Mouse (Mus musculus): ENCODE measurements at regions not wholly inside any gene's neighbourhood (a gene's known extent, or its start where the extent isn't known, plus 50 kb on each side); places are given as distances from the start of the nearest gene placed in this dataset.

GRCm38 (mm10) chr13:99647661-99648204 is 131.4 kb upstream of the Map1b start:
- DNase-seq (ENCODE audit: low spot score) (peak; percentile 24), ATAC-seq (0 out of 2 replicates have a peak, but pooled peaks have one; percentile 46)
- 39% methylated on average over 6 of the region's 6 CpGs for WGBS

GRCm38 (mm10) chr13:99644771-99645170 is 128.4 kb upstream of the Map1b start:
- TF ChIP-seq CTCF (IDR thresholded peaks at IDR 0.05; ENCODE audit: low read depth), result no peak
- Histone ChIP-seq H3K4me3 (ENCODE audit: low read length) (no peak overlapping the region), H3K9me3 (ENCODE audit: low read length) (no peaks in the 10 kb centered on the region), H3K9ac (replicated peaks; ENCODE audit: low read length) (no peak overlapping the region), H3K4me1 (ENCODE audit: insufficient read depth, low read length) (peaks cover 16% of the 10 kb centered on the region), H3K27me3 (ENCODE audit: insufficient read depth, low read length) (no peaks in the 10 kb centered on the region), H3K4me2 (ENCODE audit: low read depth, low read length) (no peak overlapping the region), H3K27ac (peak overlapping the region; percentile 45; the same call in 1 of the 2 replicates), H3K36me3 (ENCODE audit: insufficient read depth, low read length) (no peaks in the 10 kb centered on the region)
- ATAC-seq, result peak; percentile 25
- DNase-seq (ENCODE audit: low spot score), result peak; percentile 64
- 61% methylated on average over 1 of the region's 1 CpGs for WGBS

More at GRCm38 (mm10) chr13:99647661-99648204, 131.4 kb upstream of the Map1b start:
- H3K27me3 ChIP-seq (ENCODE audit: insufficient read depth, low read length), result no peaks in the 10 kb centered on the region
- no peak overlapping the region for H3K9ac ChIP-seq (replicated peaks; ENCODE audit: low read length)
- TF ChIP-seq CTCF (IDR thresholded peaks at IDR 0.05; ENCODE audit: low read depth), result no peak
- H3K4me2 ChIP-seq (ENCODE audit: low read depth, low read length), result no peak overlapping the region
- H3K27ac ChIP-seq, result no peak overlapping the region
- no peaks in the 10 kb centered on the region for H3K9me3 ChIP-seq (ENCODE audit: low read length)
- H3K4me3 ChIP-seq (ENCODE audit: low read length), result no peak overlapping the region
- no peaks in the 10 kb centered on the region for H3K36me3 ChIP-seq (ENCODE audit: insufficient read depth, low read length)
- 0 out of 2 replicates have a peak, but pooled peaks cover 5% of the 10 kb centered on the region for H3K4me1 ChIP-seq (ENCODE audit: insufficient read depth, low read length)

- Histone ChIP-seq H3K4me3 (ENCODE audit: low read length) (no peak overlapping the region), H3K36me3 (ENCODE audit: insufficient read depth, low read length) (no peaks in the 10 kb centered on the region), H3K27me3 (ENCODE audit: insufficient read depth, low read length) (no peaks in the 10 kb centered on the region), H3K9me3 (ENCODE audit: low read length) (no peaks in the 10 kb centered on the region), H3K4me2 (ENCODE audit: low read depth, low read length) (no peak overlapping the region), H3K4me1 (ENCODE audit: insufficient read depth, low read length) (peaks cover 16% of the 10 kb centered on the region), H3K9ac (replicated peaks; ENCODE audit: low read length) (no peak overlapping the region), H3K27ac (0 out of 2 replicates have a peak overlapping the region, but pooled peaks have one; percentile 65)
- ATAC-seq (no peak), DNase-seq (ENCODE audit: low spot score) (no peak)
- TF ChIP-seq CTCF (IDR thresholded peaks at IDR 0.05; ENCODE audit: low read depth), result no peak
- 48% methylated on average over 5 of the region's 5 CpGs for WGBS
Measured at GRCm38 (mm10) chr13:99642811-99643210, 126.5 kb upstream of the Map1b start.

- peak; percentile 51 for DNase-seq (ENCODE audit: low spot score)
- TF ChIP-seq CTCF (IDR thresholded peaks at IDR 0.05; ENCODE audit: low read depth), result no peak
- Histone ChIP-seq H3K4me2 (ENCODE audit: low read depth, low read length) (no peak overlapping the region), H3K36me3 (ENCODE audit: insufficient read depth, low read length) (no peaks in the 10 kb centered on the region), H3K9ac (replicated peaks; ENCODE audit: low read length) (no peak overlapping the region), H3K27me3 (ENCODE audit: insufficient read depth, low read length) (no peaks in the 10 kb centered on the region), H3K9me3 (ENCODE audit: low read length) (no peaks in the 10 kb centered on the region), H3K4me1 (ENCODE audit: insufficient read depth, low read length) (peaks cover 16% of the 10 kb centered on the region), H3K4me3 (ENCODE audit: low read length) (no peak overlapping the region), H3K27ac (peak overlapping the region; percentile 65; the same call in 1 of the 2 replicates)
- 45% methylated on average over 5 of the region's 5 CpGs for WGBS
- ATAC-seq, result peak; percentile 50; the same call in 1 of the 2 replicates
Measured at GRCm38 (mm10) chr13:99642301-99642700, 126.0 kb upstream of the Map1b start.

- peak overlapping the region; percentile 65; the same call in 1 of the 2 replicates for H3K27ac ChIP-seq
- no peak for TF ChIP-seq CTCF (IDR thresholded peaks at IDR 0.05; ENCODE audit: low read depth)
- WGBS, result 52% methylated on average over 22 of the region's 22 CpGs
- H3K4me3 ChIP-seq (ENCODE audit: low read length), result no peak overlapping the region
- no peaks in the 10 kb centered on the region for H3K36me3 ChIP-seq (ENCODE audit: insufficient read depth, low read length)
- no peaks in the 10 kb centered on the region for H3K9me3 ChIP-seq (ENCODE audit: low read length)
- H3K4me1 ChIP-seq (ENCODE audit: insufficient read depth, low read length), result peaks cover 16% of the 10 kb centered on the region
- DNase-seq (ENCODE audit: low spot score) (peak; percentile 44), ATAC-seq (peak; percentile 47)
- H3K4me2 ChIP-seq (ENCODE audit: low read depth, low read length), result peak overlapping the region; percentile 28
- H3K27me3 ChIP-seq (ENCODE audit: insufficient read depth, low read length), result no peaks in the 10 kb centered on the region
- no peak overlapping the region for H3K9ac ChIP-seq (replicated peaks; ENCODE audit: low read length)
Measured at GRCm38 (mm10) chr13:99641386-99642165, 125.2 kb upstream of the Map1b start.

GRCm38 (mm10) chr13:99632706-99633105 is 116.4 kb upstream of the Map1b start:
- no peaks in the 10 kb centered on the region for H3K9me3 ChIP-seq (ENCODE audit: low read length)
- H3K27ac ChIP-seq, result no peak overlapping the region
- no peak overlapping the region for H3K4me3 ChIP-seq (ENCODE audit: low read length)
- H3K36me3 ChIP-seq (ENCODE audit: insufficient read depth, low read length), result no peaks in the 10 kb centered on the region
- 65% methylated on average over 5 of the region's 5 CpGs for WGBS
- TF ChIP-seq CTCF (IDR thresholded peaks at IDR 0.05; ENCODE audit: low read depth), result no peak
- ATAC-seq, result no peak
- H3K4me2 ChIP-seq (ENCODE audit: low read depth, low read length), result no peak overlapping the region
- H3K9ac ChIP-seq (replicated peaks; ENCODE audit: low read length), result no peak overlapping the region
- H3K27me3 ChIP-seq (ENCODE audit: insufficient read depth, low read length), result no peaks in the 10 kb centered on the region
- peak; percentile 33 for DNase-seq (ENCODE audit: low spot score)
- no peaks in the 10 kb centered on the region for H3K4me1 ChIP-seq (ENCODE audit: insufficient read depth, low read length)

- 93% methylated on average over 3 of the region's 3 CpGs for WGBS
- no peak for DNase-seq (ENCODE audit: low spot score)
- Histone ChIP-seq H3K9ac (replicated peaks; ENCODE audit: low read length) (no peak overlapping the region), H3K27ac (no peak overlapping the region), H3K4me2 (ENCODE audit: low read depth, low read length) (no peak overlapping the region), H3K27me3 (ENCODE audit: insufficient read depth, low read length) (no peaks in the 10 kb centered on the region), H3K4me3 (ENCODE audit: low read length) (no peak overlapping the region), H3K9me3 (ENCODE audit: low read length) (no peaks in the 10 kb centered on the region), H3K36me3 (ENCODE audit: insufficient read depth, low read length) (no peaks in the 10 kb centered on the region), H3K4me1 (ENCODE audit: insufficient read depth, low read length) (no peaks in the 10 kb centered on the region)
- no peak for TF ChIP-seq CTCF (IDR thresholded peaks at IDR 0.05; ENCODE audit: low read depth)
- ATAC-seq, result no peak
Measured at GRCm38 (mm10) chr13:99630800-99631199, 114.5 kb upstream of the Map1b start.

Measured in hindbrain, postnatal 0 days (tissue).